Mouse (Mus musculus) small intestine, adult 2 months (tissue): ENCODE results near the gene Lcp2.

Source experiments
- CTCF ChIP-seq: fragments of 200-500 bp; IDR thresholded peaks from 2 replicates; pipeline ENCODE4 v1.5.1; 2012; ENCODE audit warnings: low read depth, mild to moderate bottlenecking, control low read depth, inconsistent platforms, low read length, moderate library complexity, mixed read lengths; ENCODE audit not compliant: insufficient replicate concordance, insufficient read length; ENCODE audit errors: extremely low read depth
- POLR2A ChIP-seq: fragments of 200-500 bp; IDR thresholded peaks from 2 replicates; pipeline ENCODE4 v1.6.1; 2012; ENCODE audit warnings: low read depth, mild to moderate bottlenecking, control low read depth, inconsistent platforms, low read length, moderate library complexity

GRCm38 (mm10) chr11:34116572-34117135, 69.9 kb downstream of the Lcp2 start:
- TF ChIP-seq POLR2A: no peak
- TF ChIP-seq CTCF: no peak
